Mouse (Mus musculus) layer of hippocampus, postnatal 36 days (tissue): ENCODE data around the gene Nkiras2. TPM values are rescaled to one million over a fixed set of nuclear protein-coding genes. Genes with fewer than 3 reads are reported as not detected.
"Not testable (repeated sequence)": the region's sequence is repeated elsewhere in the genome, so short reads cannot be mapped to it uniquely, and the experiment has no call there.

Experiments used
- DNase-seq, 2 experiments: peaks; one replicate each; pipeline ENCODE4 v3.0.0; 2022
- total RNA-seq, 2 experiments: library from RNA; stranded (reverse); gene quantifications; 2 replicates each; pipeline ENCODE4 v1.2.3; 2021

The Nkiras2 gene
- total RNA-seq, 2 experiments from 2014 or later = 12.5 to 15.1 TPM

- no peak for DNase-seq
Observed at GRCm38 (mm10) chr11:100601372-100601771, 17.7 kb upstream of the Nkiras2 start.

DNA sequence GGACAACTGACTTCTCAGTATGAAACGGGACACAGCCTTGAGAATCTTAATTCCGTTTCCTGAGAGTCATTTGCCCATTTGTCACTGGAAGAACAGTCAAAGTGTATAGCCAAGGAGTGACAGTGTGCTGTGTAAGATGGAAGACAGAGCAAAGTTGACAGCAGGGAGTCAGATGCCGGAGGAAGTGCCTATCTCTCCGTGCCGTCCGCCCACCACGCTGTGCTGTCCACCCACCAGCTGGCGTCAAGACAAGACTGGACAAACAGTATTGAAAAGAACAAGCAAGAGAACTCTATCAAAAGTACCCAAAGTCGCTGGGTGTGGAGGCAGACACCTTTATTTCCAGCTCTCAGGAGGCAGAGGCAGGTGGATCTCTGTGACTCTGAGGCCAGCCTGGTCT is 15.9 kb upstream of the Nkiras2 start:
- DNase-seq = no peak

- no peak for DNase-seq
Observed at GRCm38 (mm10) chr11:100603813-100604212, 15.2 kb upstream of the Nkiras2 start.

- DNase-seq = no peak
Observed at GRCm38 (mm10) chr11:100604321-100605005, 14.6 kb upstream of the Nkiras2 start.

GRCm38 (mm10) chr11:100605451-100605850 is 13.6 kb upstream of the Nkiras2 start:
- DNase-seq = no peak

GRCm38 (mm10) chr11:100607121-100607520 is 11.9 kb upstream of the Nkiras2 start:
- no peak for DNase-seq

DNA sequence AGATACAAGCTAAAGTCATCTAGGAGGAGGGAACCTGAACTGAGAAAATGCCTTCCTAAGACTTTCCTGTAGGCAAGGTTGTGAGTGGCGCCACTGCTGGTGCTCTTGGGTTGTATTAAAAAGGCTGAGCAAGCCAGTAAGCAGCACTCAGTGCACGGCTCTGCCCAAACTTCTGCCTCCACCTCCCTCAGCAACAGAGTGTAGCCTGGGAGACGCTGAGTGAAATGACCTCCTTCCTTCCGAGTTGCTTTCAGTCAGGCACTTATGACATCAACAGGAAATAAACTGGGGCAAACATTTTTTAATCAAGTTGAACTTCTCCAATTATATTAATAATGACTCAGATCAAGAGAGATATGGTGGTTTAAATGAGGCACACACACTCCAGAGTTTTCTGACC is 10.2 kb upstream of the Nkiras2 start:
- DNase-seq = no peak

GRCm38 (mm10) chr11:100609355-100609996 is 9.6 kb upstream of the Nkiras2 start:
- no peak for DNase-seq

GRCm38 (mm10) chr11:100609997-100610680 is 8.9 kb upstream of the Nkiras2 start:
- DNase-seq = no peak

GRCm38 (mm10) chr11:100611627-100612026 is 7.4 kb upstream of the Nkiras2 start:
- no peak for DNase-seq

- DNase-seq = no peak
Observed at GRCm38 (mm10) chr11:100613241-100613640, 5.8 kb upstream of the Nkiras2 start.

- DNase-seq = no peak
Observed at GRCm38 (mm10) chr11:100616332-100616731, 2.7 kb upstream of the Nkiras2 start.

GRCm38 (mm10) chr11:100616836-100617235 is 2.2 kb upstream of the Nkiras2 start:
- not testable (repeated sequence) for DNase-seq

DNA sequence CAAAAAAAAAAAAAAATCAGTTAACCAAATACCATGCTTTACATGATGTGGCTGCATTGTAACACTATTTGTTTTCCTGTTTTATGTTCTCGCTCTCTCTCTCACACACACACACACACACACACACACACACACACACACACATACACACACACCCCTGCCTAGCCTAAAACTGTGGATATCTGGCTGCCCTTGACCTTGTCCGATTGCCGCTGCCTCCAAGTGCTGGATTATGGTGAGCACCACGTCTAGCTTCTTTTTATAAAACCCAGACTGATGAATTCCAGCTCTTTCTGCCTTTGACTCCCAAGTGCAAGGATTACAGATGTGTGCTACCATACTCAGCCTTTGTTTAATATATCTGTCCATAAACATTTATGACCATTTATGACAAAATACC is 1.6 kb upstream of the Nkiras2 start:
- DNase-seq = no peak

DNA sequence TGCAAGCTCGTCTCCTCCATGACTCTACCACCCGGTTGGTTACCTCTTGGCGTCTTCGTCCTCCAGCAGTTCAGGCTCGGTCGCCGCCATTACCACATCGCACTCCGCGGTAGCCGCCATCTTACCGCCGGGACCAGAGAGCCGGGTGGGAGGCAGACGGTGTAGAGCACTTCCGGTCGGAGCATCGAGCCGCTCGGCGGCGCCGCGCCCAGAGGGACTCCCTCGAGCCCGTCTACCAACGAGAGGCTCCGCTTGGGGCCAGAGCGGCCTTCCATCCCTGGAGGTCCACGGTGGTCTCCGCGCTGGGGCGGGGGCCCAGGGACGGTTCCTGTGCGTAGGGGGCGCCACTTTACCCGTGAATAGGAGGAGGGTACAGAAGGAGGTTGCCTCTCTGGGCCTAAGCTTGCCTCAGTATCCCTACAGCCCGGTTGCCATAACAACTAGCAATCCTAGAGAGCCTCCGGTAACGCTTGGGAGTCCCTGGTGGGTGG is 486 bp downstream of the Nkiras2 start:
- DNase-seq = peak; percentile 98

- no peak for DNase-seq
Observed at GRCm38 (mm10) chr11:100619982-100620381, 938 bp downstream of the Nkiras2 start, which contains the start of gene Dnajc7. Gene Dnajc7 (minus strand): TSS chr11:100620168.

DNA sequence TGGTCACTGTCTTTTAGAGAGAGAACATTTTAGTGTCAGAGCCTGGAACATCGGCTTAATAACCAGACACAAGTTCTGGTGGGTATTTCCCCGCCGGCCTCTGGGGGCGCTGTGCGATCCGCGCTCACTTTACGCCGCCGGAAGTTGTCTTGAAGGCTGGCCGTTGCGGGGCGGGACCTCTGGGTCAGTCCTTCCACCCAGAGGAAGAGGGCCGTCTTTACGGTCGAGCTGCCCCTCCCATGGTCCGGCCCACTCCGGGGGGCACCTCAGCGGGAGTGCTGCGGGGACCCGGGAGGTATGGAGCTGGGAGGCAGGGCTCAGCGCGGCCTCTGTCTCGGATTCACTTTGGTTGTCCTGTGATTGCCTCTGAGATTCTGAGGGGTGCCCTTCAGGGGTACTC is 3.7 kb downstream of the Nkiras2 start:
- peak; percentile 95 to 97 for DNase-seq

GRCm38 (mm10) chr11:100623867-100624266 is 4.8 kb downstream of the Nkiras2 start:
- DNase-seq = no peak

DNA sequence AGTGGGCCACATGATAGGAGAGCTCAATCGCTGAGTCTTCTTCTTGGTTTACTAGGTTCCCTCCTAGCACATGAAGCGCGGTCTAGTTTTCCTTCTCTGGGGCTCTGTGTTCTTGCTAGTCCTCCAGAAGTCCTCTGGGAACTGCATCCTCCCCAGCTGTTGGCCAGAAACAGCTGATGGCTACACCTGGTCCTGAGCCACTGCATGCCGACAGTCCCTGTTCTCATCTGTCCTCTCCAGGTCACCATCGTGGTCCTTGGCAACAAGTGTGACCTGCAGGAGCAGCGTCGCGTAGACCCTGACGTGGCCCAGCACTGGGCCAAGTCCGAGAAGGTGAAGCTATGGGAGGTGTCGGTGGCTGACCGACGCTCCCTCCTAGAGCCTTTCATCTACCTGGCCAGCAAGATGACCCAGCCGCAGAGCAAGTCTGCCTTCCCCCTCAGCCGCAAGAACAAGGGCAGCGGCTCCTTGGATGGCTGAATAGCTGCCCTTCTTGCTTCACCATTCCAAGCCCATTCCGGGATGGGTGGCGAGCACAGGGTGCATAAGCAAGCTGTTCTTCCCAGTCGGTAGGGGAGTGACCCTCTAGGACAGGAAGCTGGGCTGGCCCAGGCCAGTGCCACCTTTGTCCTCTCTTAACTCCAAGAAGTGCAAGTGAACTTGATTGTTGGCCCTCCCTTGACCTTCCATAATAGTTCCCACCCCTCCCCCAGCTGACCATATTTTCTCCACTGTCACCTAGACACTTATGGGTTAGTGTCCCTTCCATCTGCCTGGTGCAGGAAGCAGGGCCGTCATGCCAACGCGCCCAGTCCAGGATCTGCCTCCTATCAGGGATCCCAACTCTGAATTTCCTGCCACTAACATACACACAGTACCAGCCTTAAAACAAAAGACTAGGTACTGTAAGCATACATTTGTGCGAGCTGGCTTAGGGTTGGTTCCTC is 7.0 kb downstream of the Nkiras2 start:
- DNase-seq = no peak

DNA sequence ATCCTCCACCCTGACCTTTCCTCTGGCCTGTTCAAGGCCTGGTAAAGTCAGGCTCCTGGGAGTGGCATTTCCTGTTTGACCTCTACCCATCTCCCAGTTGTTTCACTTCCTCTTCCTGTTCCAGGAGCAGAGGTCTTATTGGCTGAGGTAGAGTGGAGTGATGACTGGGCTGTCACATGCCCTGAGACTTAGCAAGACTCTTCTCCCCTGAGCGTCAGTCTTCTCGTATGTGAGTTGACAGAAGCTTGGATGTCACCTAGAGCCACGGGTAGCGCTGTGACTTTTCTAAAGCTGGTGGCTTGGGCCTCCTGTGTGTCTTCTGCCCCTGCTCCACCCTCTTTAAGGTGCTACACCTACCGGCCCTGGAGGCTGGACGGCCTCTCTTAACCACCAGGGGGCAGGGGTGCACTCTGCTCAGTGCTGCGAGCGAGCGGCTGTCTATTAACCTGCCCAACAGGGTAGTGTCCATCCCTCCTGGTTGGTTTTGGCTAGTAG is 7.7 kb downstream of the Nkiras2 start:
- DNase-seq = peak; percentile 49 to 60

- DNase-seq = no peak
Observed at GRCm38 (mm10) chr11:100628056-100628455, 9.0 kb downstream of the Nkiras2 start.

- no peak for DNase-seq
Observed at GRCm38 (mm10) chr11:100628862-100629352, 9.9 kb downstream of the Nkiras2 start.
